Mouse (Mus musculus) erythroblast, embryonic 14.5 days (primary cell): ENCODE data around the gene Mfng.

ENCODE experiments used
- GATA1 ChIP-seq: IDR thresholded peaks from 2 replicates; pipeline ENCODE4 v1.6.1; 2012; ENCODE audit warnings: low read length, inconsistent platforms, mixed read lengths
- TAL1 ChIP-seq: IDR thresholded peaks from 3 replicates; pipeline ENCODE4 v1.6.1; 2012; ENCODE audit warnings: low read length, inconsistent platforms, mixed read lengths

DNA sequence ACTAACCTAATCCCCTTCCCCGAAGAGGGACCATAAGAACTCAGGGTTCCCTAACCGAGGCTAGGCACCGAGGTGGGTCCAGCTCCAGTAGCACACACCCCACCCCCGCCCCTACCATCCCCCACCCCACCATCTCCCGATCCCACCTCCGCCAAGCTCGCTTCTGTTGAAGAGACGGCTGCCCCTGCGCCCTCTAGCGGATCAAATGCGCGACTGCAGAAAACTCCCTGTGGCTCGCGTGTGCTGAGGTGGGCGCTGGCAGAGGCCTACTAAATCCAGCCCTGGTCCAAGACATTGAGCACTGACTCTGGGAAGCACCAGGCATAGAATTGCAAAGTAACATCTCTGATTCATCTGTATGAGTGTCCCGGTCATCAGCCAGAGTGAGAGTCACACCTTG lies 53.2 kb downstream of the Mfng start:
- TF ChIP-seq GATA1 (no peak), TAL1 (no peak)
